Mouse (Mus musculus) heart, postnatal 0 days (tissue): ENCODE results near the gene Defb36. TPM values are rescaled to one million over a fixed set of nuclear protein-coding genes. Genes with fewer than 3 reads are reported as not detected.

Experiments
- ATAC-seq: fragments of 200-750 bp; cut with Nextera tagmentation; 2 replicates; pipeline ENCODE4 v1.8.0; 2017; ENCODE audit warnings: low read depth, moderate number of reproducible peaks, moderate library complexity; ENCODE audit not compliant: insufficient read depth
- DNase-seq: peaks from one replicate; pipeline ENCODE4 v3.0.0-alpha.2; 2016; ENCODE audit warnings: low spot score
- H3K27ac ChIP-seq: fragments of 300-500 bp; sonication (generic); 2 replicates; pipeline ENCODE4 v1.5.1; 2014; ENCODE audit warnings: low read depth, mild to moderate bottlenecking
- H3K27me3 ChIP-seq: fragments of 300-500 bp; sonication (generic); 2 replicates; pipeline ENCODE4 v1.6.1; 2014; ENCODE audit warnings: low read length, mixed read lengths; ENCODE audit not compliant: control insufficient read depth, insufficient read depth
- H3K36me3 ChIP-seq: fragments of 300-500 bp; sonication (generic); replicated peaks from 2 replicates; pipeline ENCODE4 v1.6.1; 2014; ENCODE audit warnings: low read length, mixed read lengths; ENCODE audit not compliant: control insufficient read depth, insufficient read depth
- H3K4me1 ChIP-seq: fragments of 300-500 bp; sonication (generic); 2 replicates; pipeline ENCODE4 v1.6.1; 2014; ENCODE audit warnings: antibody characterized with exemption; ENCODE audit not compliant: control insufficient read depth, insufficient read depth
- H3K4me2 ChIP-seq: fragments of 300-500 bp; sonication (generic); 2 replicates; pipeline ENCODE4 v1.6.1; 2014; ENCODE audit warnings: low read depth, mild to moderate bottlenecking, low read length, moderate library complexity
- H3K4me3 ChIP-seq: fragments of 300-500 bp; sonication (generic); 2 replicates; pipeline ENCODE4 v1.5.1; 2014; ENCODE audit warnings: low read depth, low read length
- H3K9ac ChIP-seq: fragments of 300-500 bp; sonication (generic); replicated peaks from 2 replicates; pipeline ENCODE4 v1.6.1; 2014; ENCODE audit warnings: low read depth, low read length, mixed read lengths
- H3K9me3 ChIP-seq: fragments of 300-500 bp; sonication (generic); replicated peaks from 2 replicates; pipeline ENCODE4 v1.6.1; 2016; ENCODE audit warnings: low read length; ENCODE audit not compliant: control insufficient read depth
- CTCF ChIP-seq: IDR thresholded peaks from 2 replicates; pipeline ENCODE4 v1.5.1; 2016; ENCODE audit warnings: antibody characterized with exemption, control low read depth, low read depth
- EP300 ChIP-seq: IDR thresholded peaks from 2 replicates; pipeline ENCODE4 v1.6.1; 2016; ENCODE audit warnings: antibody characterized with exemption, low read depth
- WGBS: fragments of 180-500 bp; shearing (Covaris S2); extraction: QIAGEN DNeasy Blood & Tissue Kit; methylation state at CpG from one replicate; pipeline ENCODE4 v1.1.7; 2014; 5-methylcytosine and 5-hydroxymethylcytosine counted together
- polyA plus RNA-seq: library from polyadenylated mRNA; unstranded; fragments of >200 nt; fragmentation: Nextera tagmentation; extraction: Ambion mirVana; gene quantifications from 2 replicates; pipeline ENCODE4 v1.2.1, GENCODE M21; 2015
- total RNA-seq: library from RNA; depleted of rRNA; stranded (reverse); fragments of >200 nt; gene quantifications from 2 replicates; pipeline ENCODE4 v1.2.3, GENCODE M21; 2014; ENCODE audit warnings: low replicate concordance

Gene Defb36
- total and polyA plus RNA-seq, 2 experiments from 2014 or later, result not detected

DNA sequence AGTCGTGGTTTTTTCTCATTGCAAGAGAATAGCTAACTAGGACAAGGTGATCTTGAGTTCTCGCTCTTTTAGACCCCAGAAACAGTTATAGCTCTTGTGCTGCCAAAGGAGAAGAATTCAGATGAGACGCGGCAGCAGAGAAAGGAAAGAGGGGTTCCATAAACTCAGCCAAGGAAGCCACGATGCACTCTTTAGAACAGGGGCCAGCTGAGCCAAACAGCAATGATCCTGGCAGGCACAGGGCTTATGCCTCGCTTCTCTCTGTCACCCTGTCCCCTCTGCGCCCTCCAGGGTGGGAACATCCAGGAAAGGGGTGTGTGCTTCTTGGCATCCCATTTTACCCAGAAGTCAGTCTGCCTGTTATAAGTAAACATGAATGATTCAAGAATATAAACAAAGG lies 4.8 kb upstream of the Defb36 start, which contains the start of gene Defb45:
Gene Defb45 (minus strand): TSS at position 101 of the 400 bp plus-strand sequence.
- ATAC-seq (no peak), DNase-seq (no peak)
- H3K9me3 ChIP-seq, result no peaks in the 10 kb centered on the region
- no peaks in the 10 kb centered on the region for H3K4me1 ChIP-seq
- no peaks in the 10 kb centered on the region for H3K36me3 ChIP-seq
- H3K4me2 ChIP-seq, result no peak within 1 kb of the TSS
- 59% methylated on average over 7 of the region's 7 CpGs for WGBS
- no peak within 1 kb of the TSS for H3K27ac ChIP-seq
- H3K4me3 ChIP-seq, result no peak within 1 kb of the TSS
- no peak within 1 kb of the TSS for H3K9ac ChIP-seq
- H3K27me3 ChIP-seq, result no peaks in the 10 kb centered on the region
- no peak for TF ChIP-seq CTCF
- TF ChIP-seq EP300, result no peak

DNA sequence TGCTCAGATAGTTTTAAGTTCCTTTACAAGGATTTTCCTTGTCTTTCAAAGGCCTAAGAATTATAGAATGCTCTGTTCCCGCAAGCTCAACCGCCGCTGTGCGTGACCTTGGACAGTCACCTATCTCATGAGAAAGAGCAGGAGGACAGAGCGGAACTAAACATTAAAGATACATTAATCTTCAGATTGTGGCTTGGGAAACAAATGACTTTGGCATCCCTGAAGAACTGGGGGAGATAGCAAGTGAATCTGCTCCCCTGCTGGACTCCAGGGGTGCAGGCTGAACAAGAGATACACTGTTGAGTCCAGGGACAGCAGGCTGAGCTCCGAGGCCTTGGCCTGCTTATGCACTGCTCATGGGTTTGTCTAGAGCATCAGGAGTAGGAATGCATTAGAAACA lies 4.1 kb upstream of the Defb36 start:
- Histone ChIP-seq H3K9me3 (no peaks in the 10 kb centered on the region), H3K27me3 (no peaks in the 10 kb centered on the region), H3K4me3 (no peak overlapping the region), H3K36me3 (no peaks in the 10 kb centered on the region), H3K9ac (no peak overlapping the region), H3K27ac (no peak overlapping the region), H3K4me1 (no peaks in the 10 kb centered on the region), H3K4me2 (no peak overlapping the region)
- ATAC-seq (no peak), DNase-seq (no peak)
- TF ChIP-seq CTCF (no peak), EP300 (no peak)
- 70% methylated on average over 6 of the region's 6 CpGs for WGBS

DNA sequence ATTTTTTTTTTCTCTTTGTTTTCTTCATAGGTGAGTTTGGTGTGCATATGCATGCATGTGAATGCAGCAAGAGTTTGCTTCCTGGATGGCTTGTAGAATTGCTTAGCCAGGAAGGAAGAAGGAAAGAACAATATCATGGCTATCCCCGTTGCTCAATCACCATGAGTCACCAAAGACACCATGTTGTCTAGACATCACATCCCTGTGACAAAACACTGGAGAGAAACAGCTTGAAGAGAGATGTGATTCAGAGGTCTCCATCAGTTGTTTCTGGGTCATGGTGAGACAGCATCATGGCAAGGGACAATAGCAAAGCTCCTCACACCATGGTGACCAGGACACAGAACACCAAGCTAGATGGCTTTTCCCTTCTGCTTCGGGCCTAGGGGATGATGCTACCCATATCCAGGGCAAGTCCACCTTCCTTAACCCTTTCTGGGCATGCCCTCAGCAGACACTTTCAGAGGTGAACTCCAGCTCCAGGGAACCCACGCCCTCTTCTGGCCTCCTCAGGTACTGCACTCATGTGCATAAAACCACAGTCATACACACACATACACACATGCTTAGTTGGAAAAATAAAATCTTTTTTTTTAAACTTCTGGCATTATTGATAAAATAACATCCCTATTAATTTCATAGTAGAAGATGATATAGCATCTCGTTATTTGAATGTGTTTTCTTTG lies 2.7 kb upstream of the Defb36 start:
- Histone ChIP-seq H3K4me3 (no peak overlapping the region), H3K4me1 (no peaks in the 10 kb centered on the region), H3K9ac (no peak overlapping the region), H3K4me2 (no peak overlapping the region), H3K36me3 (no peaks in the 10 kb centered on the region), H3K9me3 (no peaks in the 10 kb centered on the region), H3K27me3 (no peaks in the 10 kb centered on the region), H3K27ac (no peak overlapping the region)
- ATAC-seq, result no peak
- TF ChIP-seq EP300, result no peak
- TF ChIP-seq CTCF, result peak; percentile 24
- no peak for DNase-seq
- WGBS, result 63% methylated on average over 4 of the region's 4 CpGs

DNA sequence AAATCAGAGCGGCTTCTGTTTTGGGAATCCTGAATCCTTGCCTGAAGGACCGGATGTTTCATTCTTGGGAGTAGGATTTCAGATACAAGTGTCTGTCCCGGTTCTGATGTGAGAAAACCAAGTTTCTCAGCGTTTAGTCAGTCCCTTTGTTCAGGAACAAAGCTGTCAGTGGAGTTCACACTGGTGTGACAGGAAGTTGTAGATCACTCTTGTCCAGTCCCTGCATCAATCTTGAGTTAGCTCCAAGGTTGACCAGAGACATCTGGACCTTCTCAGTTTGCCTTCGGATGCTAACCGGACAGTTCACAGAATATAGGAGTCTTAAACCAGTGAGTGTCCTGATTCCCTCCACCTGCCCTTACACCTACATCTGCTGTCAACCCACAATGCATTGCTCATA lies 3.6 kb downstream of the Defb36 start:
- no peaks in the 10 kb centered on the region for H3K4me1 ChIP-seq
- 57% methylated on average over 6 of the region's 6 CpGs for WGBS
- no peak overlapping the region for H3K9ac ChIP-seq
- ATAC-seq, result no peak
- H3K36me3 ChIP-seq, result no peaks in the 10 kb centered on the region
- H3K27ac ChIP-seq, result no peak overlapping the region
- H3K4me3 ChIP-seq, result no peak overlapping the region
- no peak overlapping the region for H3K4me2 ChIP-seq
- H3K27me3 ChIP-seq, result no peaks in the 10 kb centered on the region
- no peaks in the 10 kb centered on the region for H3K9me3 ChIP-seq
- TF ChIP-seq EP300 (no peak), CTCF (no peak)
- no peak for DNase-seq

DNA sequence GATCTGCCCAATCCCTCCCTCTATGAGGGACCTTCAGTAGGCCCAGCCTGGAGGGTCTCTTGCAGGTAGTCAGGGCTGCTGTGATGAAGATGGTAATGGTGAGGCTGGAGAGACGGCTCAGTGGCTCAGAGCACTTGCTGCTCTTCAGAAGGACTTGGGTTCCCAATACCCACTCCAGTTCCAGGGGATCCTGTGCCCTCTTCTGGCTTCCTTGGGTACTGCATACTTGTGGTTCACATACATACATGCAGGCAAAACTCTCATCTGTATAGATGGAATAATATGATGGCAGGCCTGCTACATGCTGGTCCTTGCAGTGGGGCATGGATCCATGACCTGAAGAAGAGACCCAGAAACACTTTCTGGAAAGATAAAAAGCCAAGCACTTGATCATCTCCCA lies 4.6 kb downstream of the Defb36 start:
- no peak for ATAC-seq
- Histone ChIP-seq H3K27ac (no peak overlapping the region), H3K4me3 (no peak overlapping the region), H3K9ac (no peak overlapping the region), H3K36me3 (no peaks in the 10 kb centered on the region), H3K9me3 (no peaks in the 10 kb centered on the region), H3K4me1 (no peaks in the 10 kb centered on the region), H3K4me2 (no peak overlapping the region), H3K27me3 (no peaks in the 10 kb centered on the region)
- TF ChIP-seq CTCF (no peak), EP300 (no peak)
- no peak for DNase-seq
- 100% methylated on average over 1 of the region's 1 CpGs for WGBS

DNA sequence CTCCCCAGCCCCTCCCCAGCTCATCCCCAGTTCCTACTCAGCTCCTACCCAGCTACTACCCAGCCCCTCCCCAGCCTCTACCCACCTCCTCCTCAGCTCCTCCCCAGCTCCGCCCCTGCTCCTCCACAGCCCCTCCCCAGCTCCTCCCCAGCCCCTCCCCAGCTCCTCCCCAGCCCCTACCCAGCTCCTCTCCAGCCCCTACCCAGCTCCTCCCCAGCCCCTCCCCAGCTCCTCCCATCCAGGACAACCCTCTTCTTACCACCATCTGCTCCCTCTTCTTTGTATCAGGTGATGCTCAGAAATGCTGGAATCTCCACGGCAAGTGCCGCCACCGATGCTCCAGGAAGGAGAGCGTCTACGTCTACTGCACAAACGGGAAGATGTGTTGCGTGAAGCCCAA lies 8.1 kb downstream of the Defb36 start:
- Histone ChIP-seq H3K36me3 (no peaks in the 10 kb centered on the region), H3K4me3 (no peak overlapping the region), H3K9ac (no peak overlapping the region), H3K4me2 (no peak overlapping the region), H3K4me1 (no peaks in the 10 kb centered on the region), H3K27ac (no peak overlapping the region), H3K9me3 (no peaks in the 10 kb centered on the region), H3K27me3 (no peaks in the 10 kb centered on the region)
- WGBS, result 36% methylated on average over 7 of the region's 8 CpGs
- no peak for ATAC-seq
- DNase-seq, result no peak
- TF ChIP-seq EP300 (no peak), CTCF (no peak)
